Mouse (Mus musculus): ENCODE results near the gene Tfrc.
"Not testable (repeated sequence)": the region's sequence is repeated elsewhere in the genome, so short reads cannot be mapped to it uniquely, and the experiment has no call there.

Gene Tfrc

DNA sequence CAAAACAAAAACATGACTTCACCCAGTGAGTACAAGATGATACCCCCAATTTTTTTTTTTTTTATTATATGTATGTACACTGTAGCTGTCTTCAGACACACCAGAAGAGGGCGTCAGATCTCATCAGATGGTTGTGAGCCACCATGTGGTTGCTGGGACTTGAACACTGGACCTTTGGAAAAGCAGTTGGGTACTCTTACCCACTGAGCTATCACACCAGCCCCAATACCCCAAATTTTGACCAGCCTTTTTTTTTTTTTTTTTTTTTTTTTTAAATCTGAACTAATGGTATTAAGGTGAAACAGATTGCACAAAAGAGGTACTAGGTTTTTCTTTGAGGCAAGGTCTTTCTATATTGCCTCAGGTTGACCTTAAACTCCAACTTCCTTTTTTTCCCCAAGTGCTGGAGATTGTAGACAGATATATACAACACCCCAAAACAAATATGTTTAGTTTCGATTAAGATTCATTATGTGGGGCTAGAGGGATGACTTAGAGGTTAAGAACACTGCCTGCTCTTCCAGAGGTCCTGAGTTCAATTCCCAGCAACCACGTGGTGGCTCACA is 4.6 kb downstream of the Tfrc start:
- DNase-seq, result no peak

DNA sequence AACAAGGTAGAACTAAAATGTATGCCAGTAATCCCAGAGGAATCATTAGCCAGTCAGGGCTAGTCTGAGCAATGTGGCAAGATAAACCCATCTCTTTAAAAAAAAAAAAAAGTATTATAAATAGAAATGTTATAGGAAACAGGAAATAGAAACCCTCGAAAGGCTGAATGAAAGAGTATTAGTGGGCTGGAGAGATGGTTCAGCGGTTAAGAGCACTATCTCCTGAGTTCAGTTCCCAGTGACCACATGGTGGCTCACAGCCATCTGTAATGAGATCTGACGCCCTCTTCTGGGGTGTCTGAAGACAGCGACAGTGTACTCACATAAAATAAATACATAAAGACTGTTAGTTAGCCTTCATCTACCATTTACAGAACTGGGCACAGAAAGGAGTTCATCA is 5.3 kb downstream of the Tfrc start:
- DNase-seq, result no peak

DNA sequence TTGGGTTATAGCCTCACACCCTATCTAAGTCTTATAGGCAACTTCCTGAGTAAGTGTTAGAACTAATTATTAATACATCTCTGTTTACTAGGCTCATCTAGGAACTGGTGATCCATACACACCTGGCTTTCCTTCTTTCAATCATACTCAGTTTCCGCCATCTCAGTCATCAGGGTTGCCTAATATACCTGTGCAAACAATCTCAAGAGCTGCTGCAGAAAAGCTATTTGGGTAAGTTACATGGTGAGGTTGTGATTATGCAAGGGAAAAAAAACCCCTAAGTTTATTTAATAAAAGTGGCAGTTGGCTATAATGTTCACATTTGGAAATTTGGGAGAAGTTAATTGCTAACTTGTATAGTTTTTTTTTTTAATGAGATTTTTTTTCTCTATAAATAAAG is 10.2 kb downstream of the Tfrc start:
- DNase-seq, result no peak

DNA sequence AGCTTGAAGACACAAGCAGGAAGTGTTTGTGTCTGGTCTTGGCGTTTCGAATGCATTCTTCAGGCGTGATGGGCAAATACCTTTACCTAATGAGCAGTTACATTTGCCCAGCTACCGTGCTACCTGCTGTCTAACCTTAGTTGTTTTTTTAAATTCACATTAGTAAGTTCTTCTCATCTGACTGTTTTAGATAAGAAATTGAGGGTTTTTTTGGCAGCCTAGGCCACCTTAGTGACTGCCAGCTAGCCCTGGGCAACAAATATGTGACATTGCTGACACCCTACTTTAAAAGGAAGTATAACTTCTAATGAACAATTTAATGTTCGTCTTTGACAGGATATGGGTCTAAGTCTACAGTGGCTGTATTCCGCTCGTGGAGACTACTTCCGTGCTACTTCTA is 19.4 kb downstream of the Tfrc start:
- DNase-seq, result no peak

DNA sequence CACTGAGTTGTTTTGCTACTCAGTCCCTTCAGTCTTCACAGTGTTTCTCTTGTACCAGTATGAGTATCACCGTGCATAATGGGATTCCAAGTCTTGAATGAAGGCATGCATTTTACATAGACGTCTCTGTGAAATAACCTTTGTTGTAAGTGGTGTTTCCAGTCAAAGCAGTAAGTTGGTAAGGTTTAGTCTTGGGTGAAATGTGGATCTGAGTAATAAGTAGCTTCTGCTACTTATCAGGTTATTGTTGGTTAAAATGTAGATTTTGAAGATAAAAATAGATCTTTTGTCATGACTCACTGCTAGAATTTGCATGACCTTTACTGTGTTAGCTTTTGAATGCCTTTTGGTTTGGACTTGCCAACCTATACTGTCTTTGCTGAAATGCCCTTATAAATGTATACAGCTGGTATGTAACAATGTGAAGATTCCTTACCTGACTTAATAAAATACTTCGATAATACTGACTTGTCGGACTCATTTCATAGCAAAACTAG is 23.7 kb downstream of the Tfrc start:
- DNase-seq, result no peak

DNA sequence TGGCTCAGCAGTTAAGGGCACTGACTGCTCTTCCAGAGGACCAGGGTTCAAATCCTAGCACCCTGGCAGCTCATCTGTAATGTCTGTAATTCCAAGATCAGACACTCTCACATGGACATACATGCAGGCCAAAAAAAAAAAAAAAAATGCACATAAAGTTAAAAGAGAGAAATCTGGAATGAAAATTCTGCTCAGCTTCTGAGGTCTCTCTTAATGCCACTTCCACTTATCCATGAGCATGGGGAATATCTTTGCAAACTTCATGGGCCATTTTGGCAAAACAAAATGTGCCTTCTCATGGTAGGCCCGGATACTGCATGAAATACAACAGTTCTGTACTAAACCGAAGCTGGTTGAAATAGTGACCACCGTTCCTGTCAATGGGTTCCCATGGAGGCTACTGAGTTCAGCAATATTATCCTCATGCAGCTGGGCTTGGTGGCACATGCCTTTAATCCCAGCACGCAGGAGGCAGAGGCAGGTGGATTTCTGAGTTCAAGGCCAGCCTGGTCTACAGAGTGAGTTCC is 24.8 kb downstream of the Tfrc start:
- no peak for DNase-seq

DNA sequence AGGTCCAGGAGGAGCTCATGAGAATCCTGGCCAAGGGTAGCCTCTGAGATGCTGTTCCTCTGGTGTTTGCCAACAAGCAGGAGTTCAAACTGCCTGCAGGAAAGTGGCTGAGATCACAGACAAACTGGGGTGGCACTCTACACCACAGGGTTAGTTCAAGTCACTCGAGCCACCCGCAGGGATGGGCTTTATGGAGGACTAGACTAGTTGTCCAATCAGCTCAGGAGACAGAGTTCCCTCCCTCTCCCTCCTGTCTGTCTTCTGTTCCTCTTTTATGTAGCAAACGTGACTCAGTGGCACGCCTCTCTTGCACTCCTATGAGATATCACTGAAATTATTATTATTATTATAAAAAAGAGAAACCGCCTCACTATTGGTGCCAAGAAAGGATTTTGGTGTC is 25.5 kb downstream of the Tfrc start:
- no peak for DNase-seq

DNA sequence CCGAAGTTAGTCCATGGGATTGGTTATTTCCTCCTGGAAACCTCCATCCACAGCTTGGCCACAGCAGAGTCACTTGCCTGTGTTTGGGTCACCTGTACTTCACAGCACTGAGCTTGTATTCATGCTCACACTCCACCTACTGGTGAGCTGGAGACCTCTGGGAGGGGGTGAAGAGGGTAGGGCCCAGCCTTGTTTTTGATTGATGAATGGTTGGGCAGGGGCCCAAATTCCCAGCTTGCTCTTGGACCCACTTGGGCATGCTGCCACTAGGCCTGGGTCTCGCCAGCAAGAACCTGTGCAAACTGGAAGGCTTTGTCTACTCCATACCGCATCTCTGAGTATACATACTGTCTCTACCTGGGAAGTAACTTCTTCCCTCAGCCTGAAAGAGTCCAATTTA is 26.6 kb downstream of the Tfrc start:
- DNase-seq, result peak; percentile 53 to 57

DNA sequence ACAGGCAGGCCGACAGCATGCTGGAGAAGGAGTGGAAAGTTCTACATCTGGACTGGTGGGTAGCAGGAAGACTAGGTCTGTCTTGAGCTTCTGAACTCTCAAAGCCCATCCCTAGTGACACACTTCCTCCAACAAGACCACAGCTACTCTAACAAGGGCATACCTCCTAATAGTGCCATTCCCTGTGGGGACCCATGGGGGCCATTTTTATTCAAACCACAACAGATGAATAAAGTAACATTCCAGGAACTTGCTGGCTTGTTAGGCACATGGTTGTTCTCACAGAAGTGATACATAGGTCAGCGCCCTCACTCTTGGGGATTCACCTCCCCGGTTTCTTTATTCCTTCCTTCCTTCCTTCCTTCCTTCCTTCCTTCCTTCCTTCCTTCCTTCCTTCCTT is 27.6 kb downstream of the Tfrc start:
- DNase-seq, result no peak

DNA sequence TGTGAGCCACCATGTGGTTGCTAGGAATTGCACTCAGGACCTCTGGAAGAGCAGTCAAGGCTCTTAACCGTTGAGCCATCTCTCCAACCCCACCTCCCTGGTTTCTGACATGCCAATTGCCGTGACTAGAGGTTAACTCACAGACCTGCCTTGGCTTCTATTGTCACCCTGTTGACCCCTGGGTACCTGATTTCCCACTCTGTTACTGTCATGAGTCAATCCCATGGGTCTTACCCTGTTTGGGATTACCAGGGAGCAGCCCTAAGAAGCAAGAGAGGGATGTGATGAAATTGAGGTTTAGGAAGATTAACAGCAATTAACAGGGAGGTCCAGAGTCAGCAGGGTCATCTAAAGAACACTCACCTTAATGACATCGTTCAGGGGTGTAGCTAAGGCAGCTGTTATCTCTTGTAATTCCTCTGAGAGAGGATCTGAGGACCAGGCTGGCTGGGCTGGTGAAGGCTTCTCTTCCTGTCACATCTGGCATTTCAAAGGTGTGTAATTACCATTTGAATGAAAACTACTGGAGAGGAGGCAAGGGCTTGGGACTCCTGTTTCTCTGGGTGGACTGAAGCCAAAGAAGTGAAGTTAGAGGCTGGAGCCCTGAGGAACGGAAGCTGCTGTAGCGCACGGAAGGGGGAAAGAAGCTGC is 28.3 kb downstream of the Tfrc start:
- DNase-seq, result no peak

DNA sequence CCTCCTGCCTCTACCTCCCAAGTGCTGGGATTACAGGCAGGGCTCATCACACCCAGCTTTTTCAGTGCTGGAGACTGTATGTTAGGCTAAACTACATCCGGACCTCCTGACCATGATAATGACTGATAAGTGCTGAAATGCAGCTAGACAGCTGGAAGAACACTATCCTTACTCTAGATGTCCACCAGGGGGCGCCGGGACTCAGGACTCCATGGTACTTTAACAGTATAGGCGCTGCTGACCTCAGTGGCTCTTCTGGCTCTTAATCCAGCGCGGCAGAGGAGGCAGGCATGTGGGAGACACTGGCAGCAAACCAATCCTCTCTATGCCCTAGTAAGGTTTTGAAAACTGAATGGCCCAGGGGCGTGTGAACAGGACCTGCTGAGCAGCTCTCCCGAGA is 29.8 kb downstream of the Tfrc start:
- DNase-seq, result peak; percentile 93 to 94

DNA sequence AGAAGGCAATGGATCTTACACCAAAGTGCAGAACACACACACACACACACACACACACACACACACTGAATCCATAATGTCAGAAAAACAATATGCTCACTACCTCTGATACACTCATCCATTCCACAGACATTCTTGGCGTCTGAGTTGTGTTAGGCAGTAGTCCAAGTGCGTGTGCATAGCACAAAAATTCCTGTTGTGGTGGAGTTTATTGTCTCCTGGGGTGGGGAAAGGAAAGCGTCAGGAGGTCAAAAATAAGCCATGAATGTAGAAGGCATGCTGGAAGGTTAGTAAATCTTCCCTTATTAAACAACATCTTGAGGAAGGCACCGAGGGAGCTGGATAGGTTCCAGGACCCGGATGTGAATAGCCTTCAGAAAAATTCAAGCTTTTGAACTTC is 31.4 kb downstream of the Tfrc start:
- peak; percentile 30 to 38 for DNase-seq

DNA sequence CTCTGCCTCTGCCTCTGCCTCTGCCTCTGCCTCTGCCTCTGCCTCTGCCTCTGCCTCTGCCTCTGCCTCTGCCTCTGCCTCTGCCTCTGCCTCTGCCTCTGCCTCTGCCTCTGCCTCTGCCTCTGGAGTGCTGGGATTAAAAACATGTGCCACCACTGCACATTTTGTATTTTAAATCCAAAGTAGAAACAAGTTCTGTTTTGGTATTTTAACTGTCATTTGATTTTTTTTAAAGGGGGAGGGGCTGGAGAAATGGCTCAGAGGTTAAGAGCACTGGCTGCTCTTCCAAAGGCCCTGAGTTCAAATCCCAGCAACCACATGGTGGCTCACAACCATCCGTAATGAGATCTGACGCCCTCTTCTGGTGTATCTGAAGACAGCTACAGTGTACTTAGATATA is 32.0 kb downstream of the Tfrc start:
- not testable (repeated sequence) for DNase-seq

DNA sequence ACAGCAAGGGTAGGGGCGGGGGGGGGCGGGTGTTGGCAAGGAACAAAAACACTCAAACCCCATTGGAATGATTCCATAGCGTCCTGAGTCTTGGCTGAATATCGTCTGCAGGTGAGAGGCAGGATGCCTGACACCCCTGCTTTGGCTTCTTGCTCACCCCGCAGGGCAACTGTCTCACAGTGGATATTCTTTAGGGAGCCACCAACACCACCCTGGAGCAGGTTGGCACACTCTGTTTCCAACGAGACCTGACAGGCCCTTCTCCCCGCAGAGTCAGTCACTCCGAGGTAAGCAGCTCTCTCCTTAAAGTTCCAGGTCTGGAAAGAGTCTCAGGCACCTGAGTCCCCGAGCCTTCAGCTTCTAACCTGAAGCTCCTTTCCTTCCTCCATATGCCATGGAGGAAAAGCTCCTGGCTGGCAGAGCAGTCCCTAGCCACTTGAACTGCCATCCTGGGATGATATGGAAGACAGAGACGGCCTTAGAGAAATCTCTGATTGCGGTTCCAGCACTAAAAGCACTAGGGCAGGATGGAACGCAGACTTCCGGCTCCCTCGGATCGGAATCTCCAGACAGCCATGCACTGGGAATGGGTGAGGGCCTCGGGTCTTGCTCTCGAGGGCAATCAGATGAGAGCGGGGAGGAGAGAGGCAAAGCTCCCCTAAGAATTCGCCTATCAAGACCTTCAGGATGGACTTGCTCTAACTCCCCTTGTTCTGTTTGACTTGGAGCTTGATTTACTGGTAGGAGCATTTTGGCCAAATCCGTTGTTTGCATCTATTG is 32.9 kb downstream of the Tfrc start:
- no peak for DNase-seq

DNA sequence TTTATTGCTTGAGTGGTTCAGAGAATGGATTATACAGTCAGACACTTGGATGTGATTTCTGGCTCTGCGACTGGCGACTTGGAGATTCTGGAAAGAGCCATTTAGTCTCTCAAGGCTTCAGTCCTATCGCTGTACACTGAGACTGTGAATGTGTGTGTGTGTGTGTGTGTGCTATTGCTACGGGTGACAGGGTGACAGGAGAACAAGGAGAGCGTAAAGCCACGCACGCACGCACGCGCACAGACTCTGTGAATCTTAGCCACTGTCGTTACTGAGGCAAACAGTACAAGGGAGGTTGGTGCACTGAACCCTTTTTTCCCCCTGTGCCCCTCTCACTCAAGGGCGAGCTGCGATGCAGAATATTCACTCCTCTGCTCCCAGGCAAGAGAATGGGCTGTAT is 33.6 kb downstream of the Tfrc start:
- peak in 1 of 2 experiments; percentile 36 for DNase-seq

DNA sequence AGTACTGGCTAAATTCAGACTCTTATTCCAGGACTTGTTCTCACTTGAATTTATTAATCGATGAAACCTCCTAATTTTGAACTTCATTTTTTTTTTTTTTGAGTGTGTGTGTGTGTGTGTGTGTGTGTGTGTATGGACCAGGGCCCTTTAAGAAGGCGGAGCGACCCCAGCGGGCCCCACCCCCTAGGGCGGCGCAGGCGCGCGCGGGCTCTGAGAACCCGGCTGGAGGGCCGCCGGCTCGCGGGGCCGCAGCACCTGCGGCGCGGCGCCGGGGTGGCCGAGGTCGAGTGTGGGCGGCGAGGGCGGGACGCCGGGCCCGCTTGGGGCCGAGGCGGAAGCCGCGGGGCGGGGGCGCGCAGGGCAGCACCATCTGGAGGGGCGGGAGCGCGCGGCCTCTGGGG is 34.9 kb downstream of the Tfrc start, which contains the start of gene Tnk2:
Gene Tnk2, plus strand, starts transcription at position 214 of the 401 bp plus-strand sequence.
- DNase-seq, result peak; percentile 94 to 96

DNA sequence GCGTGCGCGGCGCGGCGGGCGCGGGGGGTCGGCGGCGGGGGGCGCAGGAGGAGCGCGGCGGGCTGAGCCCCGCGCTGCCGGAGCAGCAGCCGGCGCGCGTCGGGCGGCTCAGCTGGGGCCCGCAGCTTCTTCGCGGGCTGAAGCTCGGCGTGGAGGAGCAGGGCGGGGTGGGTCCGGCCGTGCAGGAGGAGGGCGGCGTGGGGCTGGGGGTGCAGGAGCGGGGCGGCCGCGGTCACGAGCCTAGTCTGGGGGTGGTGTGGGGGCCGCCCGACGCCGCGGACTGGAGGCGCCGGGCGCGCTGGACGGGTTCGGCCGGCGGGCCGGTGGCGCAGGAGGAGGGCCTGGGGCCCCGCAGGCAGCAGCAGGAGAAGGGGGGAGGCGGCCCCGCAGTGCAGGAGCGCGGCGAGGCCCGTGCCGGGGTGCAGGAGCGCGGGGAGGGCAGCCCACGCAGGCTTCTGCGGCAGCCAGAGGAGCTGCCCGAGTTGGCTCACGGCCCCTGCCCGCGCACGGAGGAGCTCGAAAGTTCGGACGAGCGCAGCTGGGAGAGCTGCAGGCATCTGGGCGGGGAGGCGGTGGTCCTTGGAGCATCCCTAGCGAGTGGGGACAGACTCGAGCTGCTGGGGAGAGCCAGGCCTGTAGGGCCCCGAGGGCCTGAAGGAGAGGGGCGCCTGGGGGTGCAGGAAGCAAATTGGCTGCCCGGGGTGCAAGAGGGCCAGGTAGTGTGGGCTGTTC is 35.5 kb downstream of the Tfrc start:
- DNase-seq, result peak; percentile 71 to 74

DNA sequence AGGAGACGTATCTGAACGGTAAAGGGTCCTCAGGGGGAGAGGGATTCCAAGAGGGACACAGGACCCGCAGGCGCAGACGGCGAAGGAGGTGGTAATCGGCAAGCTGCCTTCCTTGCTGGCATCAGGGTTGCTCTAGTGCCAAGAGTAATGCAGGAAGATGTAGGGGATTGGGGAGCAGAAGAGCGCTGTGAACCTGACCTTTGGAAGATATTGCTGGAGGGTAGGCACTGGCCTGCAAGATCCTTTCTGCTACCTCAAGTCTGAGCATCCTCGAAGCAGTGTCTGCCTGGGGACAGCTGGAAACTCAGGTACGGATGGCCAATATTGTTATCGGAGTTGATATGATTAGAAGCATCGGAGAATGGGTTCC is 36.1 kb downstream of the Tfrc start:
- DNase-seq, result peak; percentile 65 to 68

DNA sequence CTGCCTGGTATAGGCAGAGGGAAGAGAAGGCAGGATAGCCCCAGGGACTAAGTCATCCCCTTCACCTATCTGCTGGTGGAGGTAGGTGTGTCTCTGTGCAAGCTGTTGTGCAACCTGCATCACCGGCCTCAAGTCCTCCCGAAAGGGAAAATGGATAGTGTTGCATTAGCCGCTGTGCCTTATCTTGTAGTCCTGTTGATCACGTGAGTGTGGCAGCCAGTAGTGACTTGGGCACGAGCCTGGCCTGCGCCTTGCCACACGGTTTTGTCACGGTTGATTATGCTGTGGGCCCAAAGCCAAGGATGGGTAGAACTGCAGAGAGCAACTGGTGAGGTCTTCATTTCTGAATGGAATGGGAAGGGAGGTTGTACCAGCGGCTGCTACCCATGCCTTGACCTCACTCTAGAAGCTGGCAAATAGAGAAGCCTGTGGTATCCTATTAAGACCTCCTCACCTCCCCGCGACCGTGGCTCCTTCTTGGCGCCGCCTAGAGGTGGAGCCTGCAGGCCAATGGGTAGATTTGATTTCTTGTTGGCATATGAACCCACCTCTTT is 36.7 kb downstream of the Tfrc start:
- peak; percentile 98 for DNase-seq

DNA sequence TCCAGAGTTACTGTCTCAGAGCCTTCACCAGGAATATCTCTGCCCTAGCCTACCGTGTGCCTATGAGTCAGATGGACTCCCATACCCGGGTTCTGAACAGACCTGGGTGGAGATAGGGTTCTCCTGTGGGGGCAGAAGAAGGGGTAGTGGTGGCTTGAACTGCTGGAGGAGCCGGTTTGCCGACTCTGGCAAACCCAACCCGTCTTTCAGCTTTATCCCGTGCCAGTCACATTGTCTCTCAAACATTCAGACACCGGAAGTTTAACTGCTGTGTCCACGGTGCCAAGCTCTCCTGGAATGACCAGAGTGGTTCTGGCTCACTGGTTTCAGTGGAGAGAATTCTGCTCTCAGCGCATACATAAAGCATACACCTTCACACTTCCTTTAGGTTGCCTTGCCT is 37.3 kb downstream of the Tfrc start:
- no peak for DNase-seq

DNA sequence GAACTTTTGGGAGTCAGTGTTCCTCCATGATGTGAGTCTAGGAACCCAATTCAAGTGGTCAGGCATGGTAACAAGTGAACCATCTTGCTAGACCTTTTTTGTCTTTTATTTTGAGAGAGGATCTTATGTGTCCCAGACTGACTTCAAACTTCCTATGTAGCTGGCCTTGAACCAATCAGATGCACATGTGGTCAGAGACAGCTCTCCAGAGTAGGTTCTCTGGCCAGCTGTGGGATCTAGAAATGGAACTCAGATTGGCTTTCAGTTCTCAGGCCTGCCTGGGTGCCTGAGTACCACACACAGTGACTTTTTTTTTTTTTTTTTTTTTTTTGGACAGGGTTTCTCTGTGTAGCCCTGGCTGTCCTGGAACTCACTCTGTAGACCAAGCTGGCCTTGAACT is 39.0 kb downstream of the Tfrc start:
- DNase-seq, result no peak

DNA sequence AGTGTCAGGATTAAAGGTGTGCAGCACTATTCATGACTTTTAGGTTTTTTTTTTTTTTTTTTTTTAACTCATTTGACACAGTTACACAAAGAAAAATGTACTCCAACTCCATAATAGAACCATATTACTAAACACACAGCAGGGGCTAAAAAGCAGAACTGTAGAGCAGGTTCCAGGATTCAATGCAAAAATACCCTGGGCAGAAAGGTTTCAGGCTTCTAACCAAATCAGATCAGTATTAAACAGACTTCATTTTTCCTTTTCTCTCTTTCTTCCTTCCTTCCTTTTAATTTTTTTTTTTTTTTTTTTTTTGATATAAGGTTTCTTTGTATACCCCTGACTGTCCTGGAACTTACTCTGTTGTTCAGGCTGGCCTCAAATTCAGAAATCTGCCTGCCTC is 41.7 kb downstream of the Tfrc start:
- no peak for DNase-seq

All from cerebellum, postnatal 10 days (tissue).